Mouse (Mus musculus): ENCODE data around the gene Tubg1. TPM values are rescaled to one million over a fixed set of nuclear protein-coding genes. Genes with fewer than 3 reads are reported as not detected.
A peak's percentile ranks its signal among the peaks of the same experiment; 100 is the strongest.
"Not testable (repeated sequence)": the region's sequence is repeated elsewhere in the genome, so short reads cannot be mapped to it uniquely, and the experiment has no call there.

Tubg1 gene
- total RNA-seq, 1 experiment from 2014 or later, result 11.3 TPM

- ATAC-seq (ENCODE audit: extremely low read depth, insufficient number of reproducible peaks, low FRiP score, poor library complexity, severe bottlenecking), result not testable (repeated sequence)
These were observed 41.3 kb downstream of the Tubg1 start for GRCm38 (mm10) chr11:101160981-101161505.

GRCm38 (mm10) chr11:101161551-101161950, 41.8 kb downstream of the Tubg1 start:
- ATAC-seq (ENCODE audit: extremely low read depth, insufficient number of reproducible peaks, low FRiP score, poor library complexity, severe bottlenecking), result no peak

GRCm38 (mm10) chr11:101162301-101162700, 42.6 kb downstream of the Tubg1 start:
- no peak for ATAC-seq (ENCODE audit: extremely low read depth, insufficient number of reproducible peaks, low FRiP score, poor library complexity, severe bottlenecking)

GRCm38 (mm10) chr11:101162772-101163171, 43.0 kb downstream of the Tubg1 start:
- ATAC-seq (ENCODE audit: extremely low read depth, insufficient number of reproducible peaks, low FRiP score, poor library complexity, severe bottlenecking), result no peak

- no peak for ATAC-seq (ENCODE audit: extremely low read depth, insufficient number of reproducible peaks, low FRiP score, poor library complexity, severe bottlenecking)
These were observed 44.0 kb downstream of the Tubg1 start for GRCm38 (mm10) chr11:101163476-101164350.

- ATAC-seq (ENCODE audit: extremely low read depth, insufficient number of reproducible peaks, low FRiP score, poor library complexity, severe bottlenecking), result no peak
These were observed 44.6 kb downstream of the Tubg1 start for GRCm38 (mm10) chr11:101164351-101164665.

- ATAC-seq (ENCODE audit: extremely low read depth, insufficient number of reproducible peaks, low FRiP score, poor library complexity, severe bottlenecking), result no peak
These were observed 45.2 kb downstream of the Tubg1 start for GRCm38 (mm10) chr11:101164677-101165580.

GRCm38 (mm10) chr11:101166357-101166756, 46.6 kb downstream of the Tubg1 start:
- no peak for ATAC-seq (ENCODE audit: extremely low read depth, insufficient number of reproducible peaks, low FRiP score, poor library complexity, severe bottlenecking)

GRCm38 (mm10) chr11:101167211-101167962, 47.6 kb downstream of the Tubg1 start:
- no peak for ATAC-seq (ENCODE audit: extremely low read depth, insufficient number of reproducible peaks, low FRiP score, poor library complexity, severe bottlenecking)

- ATAC-seq (ENCODE audit: extremely low read depth, insufficient number of reproducible peaks, low FRiP score, poor library complexity, severe bottlenecking), result no peak
These were observed 48.2 kb downstream of the Tubg1 start for GRCm38 (mm10) chr11:101167963-101168300.

- no peak for ATAC-seq (ENCODE audit: extremely low read depth, insufficient number of reproducible peaks, low FRiP score, poor library complexity, severe bottlenecking)
These were observed 48.7 kb downstream of the Tubg1 start for GRCm38 (mm10) chr11:101168301-101168980.

GRCm38 (mm10) chr11:101169301-101170107, 49.8 kb downstream of the Tubg1 start:
- no peak for ATAC-seq (ENCODE audit: extremely low read depth, insufficient number of reproducible peaks, low FRiP score, poor library complexity, severe bottlenecking)

GRCm38 (mm10) chr11:101170354-101170810, 50.6 kb downstream of the Tubg1 start, which contains the start of gene Cntnap1:
Cntnap1 (plus strand) TSS chr11:101170523.
- ATAC-seq (ENCODE audit: extremely low read depth, insufficient number of reproducible peaks, low FRiP score, poor library complexity, severe bottlenecking), result no peak

GRCm38 (mm10) chr11:101170811-101171610, 51.3 kb downstream of the Tubg1 start, which contains the start of gene Plekhh3:
Plekhh3 (minus strand) TSS chr11:101171351.
- peak; percentile 42; the same call in 1 of the 2 replicates for ATAC-seq (ENCODE audit: extremely low read depth, insufficient number of reproducible peaks, low FRiP score, poor library complexity, severe bottlenecking)

- no peak for ATAC-seq (ENCODE audit: extremely low read depth, insufficient number of reproducible peaks, low FRiP score, poor library complexity, severe bottlenecking)
These were observed 52.1 kb downstream of the Tubg1 start for GRCm38 (mm10) chr11:101171721-101172433.

- ATAC-seq (ENCODE audit: extremely low read depth, insufficient number of reproducible peaks, low FRiP score, poor library complexity, severe bottlenecking), result no peak
These were observed 52.7 kb downstream of the Tubg1 start for GRCm38 (mm10) chr11:101172434-101172815.
